Mouse (Mus musculus) CH12.LX (cell line): ENCODE measurements around the gene Ccdc146. TPM values are rescaled to one million over a fixed set of nuclear protein-coding genes. Genes with fewer than 3 reads are reported as not detected.

Source experiments
- DNase-seq: peaks from one replicate; pipeline ENCODE4 v3.0.0-alpha.2; 2013; ENCODE audit errors: extremely low read depth
- H3K27ac ChIP-seq: 2 replicates; pipeline ENCODE4 v1.5.1; 2012; ENCODE audit warnings: low read depth, mild to moderate bottlenecking, control low read depth, moderate library complexity; ENCODE audit not compliant: insufficient read depth
- H3K27me3 ChIP-seq: replicated peaks from 2 replicates; pipeline ENCODE3; 2012; ENCODE audit warnings: inconsistent platforms
- H3K36me3 ChIP-seq, 2 experiments: replicated peaks in 1 of 2; 2 replicates each; pipeline versions ENCODE3 to v1.6.1; 2012; ENCODE audit warnings: inconsistent platforms in 1 of 2, low read length in 1 of 2, mild to moderate bottlenecking in 1 of 2, mixed read lengths in 1 of 2, moderate library complexity in 1 of 2; ENCODE audit not compliant: control insufficient read depth in 1 of 2, insufficient read depth in 1 of 2
- H3K4me1 ChIP-seq, 2 experiments: 2 replicates each; pipeline ENCODE4 v1.6.1; 2012; ENCODE audit warnings: inconsistent platforms in 1 of 2, moderate library complexity in 1 of 2; ENCODE audit not compliant: insufficient read depth in 2 of 2, control insufficient read depth in 1 of 2
- H3K4me2 ChIP-seq: 2 replicates; pipeline ENCODE4 v1.6.1; 2012; ENCODE audit warnings: low read depth, mild to moderate bottlenecking, control low read depth; ENCODE audit not compliant: poor library complexity, insufficient read depth, severe bottlenecking
- H3K4me3 ChIP-seq, 3 experiments: fragments of 150-350 bp in 1 of 3; sonication (generic) in 1 of 3; replicated peaks in 1 of 3; 2 replicates each; pipeline versions ENCODE3 to v1.5.1; 2011 to 2012; ENCODE audit warnings: low read depth in 2 of 3, low read length in 2 of 3, mild to moderate bottlenecking in 2 of 3, moderate library complexity in 2 of 3, control low read depth in 1 of 3, improper control_type of control experiment in 1 of 3, inconsistent platforms in 1 of 3, mixed read lengths in 1 of 3; ENCODE audit not compliant: poor library complexity in 1 of 3
- H3K79me2 ChIP-seq: replicated peaks from 2 replicates; pipeline ENCODE4 v1.6.1; 2012; ENCODE audit warnings: mild to moderate bottlenecking, moderate library complexity; ENCODE audit not compliant: control insufficient read depth, poor library complexity, insufficient read depth, severe bottlenecking; ENCODE audit errors: extremely low read depth
- H3K9ac ChIP-seq: 2 replicates; pipeline ENCODE4 v1.6.1; 2012; ENCODE audit warnings: low read depth, mild to moderate bottlenecking, control low read depth, moderate library complexity; ENCODE audit not compliant: insufficient read depth
- H3K9me3 ChIP-seq: replicated peaks from 2 replicates; pipeline ENCODE3; 2012; ENCODE audit warnings: low read length, inconsistent platforms, mixed read lengths
- BHLHE40 ChIP-seq: IDR thresholded peaks from 2 replicates; pipeline ENCODE4 v1.6.1; 2011; ENCODE audit warnings: mild to moderate bottlenecking, low read depth, low read length, improper control_type of control experiment
- CHD1 ChIP-seq: IDR thresholded peaks from 2 replicates; pipeline ENCODE4 v1.6.1; 2012; ENCODE audit warnings: low read depth, low read length, improper control_type of control experiment, inconsistent platforms
- CHD2 ChIP-seq: IDR thresholded peaks from 2 replicates; pipeline ENCODE4 v1.6.1; 2011; ENCODE audit warnings: low read length, improper control_type of control experiment
- CTCF ChIP-seq, 2 experiments: IDR thresholded peaks in 1 of 2; conservative IDR thresholded peaks in 1 of 2; 2 replicates each; pipeline ENCODE4 v1.5.1; 2011 to 2012; ENCODE audit warnings: low read depth in 2 of 2, low read length in 2 of 2, improper control_type of control experiment in 1 of 2, inconsistent platforms in 1 of 2, mild to moderate bottlenecking in 1 of 2, moderate library complexity in 1 of 2
- E2F4 ChIP-seq: IDR thresholded peaks from 2 replicates; pipeline ENCODE4 v1.6.1; 2011; ENCODE audit warnings: low read depth, low read length, improper control_type of control experiment; ENCODE audit not compliant: insufficient replicate concordance
- ELF1 ChIP-seq: IDR thresholded peaks from 2 replicates; pipeline ENCODE4 v1.6.1; 2014; ENCODE audit warnings: low read depth, mild to moderate bottlenecking, inconsistent platforms, low read length, improper control_type of control experiment
- EP300 ChIP-seq: IDR thresholded peaks from 2 replicates; pipeline ENCODE4 v1.6.1; 2011; ENCODE audit warnings: low read length, improper control_type of control experiment
- ETS1 ChIP-seq: conservative IDR thresholded peaks from 2 replicates; pipeline ENCODE4 v1.6.1; 2012; ENCODE audit warnings: low read depth, mild to moderate bottlenecking, inconsistent platforms, low read length, improper control_type of control experiment, moderate library complexity
- GABPA ChIP-seq: IDR thresholded peaks from 2 replicates; pipeline ENCODE4 v1.6.1; 2012; ENCODE audit warnings: low read depth, low read length, improper control_type of control experiment, inconsistent platforms; ENCODE audit not compliant: insufficient replicate concordance
- HCFC1 ChIP-seq: IDR thresholded peaks from 2 replicates; pipeline ENCODE4 v1.6.1; 2012; ENCODE audit warnings: low read depth, mild to moderate bottlenecking, inconsistent platforms, low read length, improper control_type of control experiment
- IRF4 ChIP-seq: IDR thresholded peaks from 2 replicates; pipeline ENCODE4 v1.6.1; 2014; ENCODE audit warnings: low read depth, mild to moderate bottlenecking, inconsistent platforms, low read length, improper control_type of control experiment
- JUN ChIP-seq: IDR thresholded peaks from 2 replicates; pipeline ENCODE4 v1.6.1; 2011; ENCODE audit warnings: low read depth, mild to moderate bottlenecking, low read length, improper control_type of control experiment, moderate library complexity; ENCODE audit not compliant: insufficient read depth
- JUND ChIP-seq: conservative IDR thresholded peaks from 2 replicates; pipeline ENCODE4 v1.6.1; 2011; ENCODE audit warnings: low read depth, low read length, improper control_type of control experiment
- KAT2A ChIP-seq: IDR thresholded peaks from 2 replicates; pipeline ENCODE4 v1.6.1; 2012; ENCODE audit warnings: low read length, improper control_type of control experiment, inconsistent platforms; ENCODE audit not compliant: insufficient replicate concordance
- MAFK ChIP-seq: IDR thresholded peaks from 2 replicates; pipeline ENCODE4 v1.6.1; 2011; ENCODE audit warnings: low read length, improper control_type of control experiment; ENCODE audit not compliant: insufficient replicate concordance
- MAX ChIP-seq: IDR thresholded peaks from 2 replicates; pipeline ENCODE4 v1.6.1; 2011; ENCODE audit warnings: low read length, improper control_type of control experiment
- MAZ ChIP-seq: IDR thresholded peaks from 2 replicates; pipeline ENCODE4 v1.6.1; 2012; ENCODE audit warnings: low read depth, mild to moderate bottlenecking, inconsistent platforms, low read length, improper control_type of control experiment, moderate library complexity
- MEF2A ChIP-seq: IDR thresholded peaks from 2 replicates; pipeline ENCODE4 v1.6.1; 2014; ENCODE audit warnings: low read depth, mild to moderate bottlenecking, inconsistent platforms, low read length, improper control_type of control experiment, borderline replicate concordance
- MXI1 ChIP-seq: IDR thresholded peaks from 2 replicates; pipeline ENCODE4 v1.6.1; 2011; ENCODE audit warnings: mild to moderate bottlenecking, low read depth, low read length, improper control_type of control experiment
- MYC ChIP-seq: IDR thresholded peaks from 2 replicates; pipeline ENCODE4 v1.6.1; 2011; ENCODE audit warnings: low read depth, mild to moderate bottlenecking, improper control_type of control experiment, low read length
- NELFE ChIP-seq: IDR thresholded peaks from 2 replicates; pipeline ENCODE4 v1.6.1; 2011; ENCODE audit warnings: low read depth, low read length, improper control_type of control experiment
- NRF1 ChIP-seq: IDR thresholded peaks from 2 replicates; pipeline ENCODE4 v1.6.1; 2014; ENCODE audit warnings: low read depth, mild to moderate bottlenecking, inconsistent platforms, low read length, improper control_type of control experiment, moderate library complexity
- PAX5 ChIP-seq: IDR thresholded peaks from 2 replicates; pipeline ENCODE4 v1.6.1; 2012; ENCODE audit warnings: low read length, inconsistent platforms, mixed read lengths
- POLR2A ChIP-seq: IDR thresholded peaks from 2 replicates; pipeline ENCODE4 v1.6.1; 2011; ENCODE audit warnings: low read depth, mild to moderate bottlenecking, improper control_type of control experiment, low read length
- POLR2AphosphoS2 ChIP-seq: IDR thresholded peaks from 2 replicates; pipeline ENCODE4 v1.6.1; 2011; ENCODE audit warnings: low read depth, low read length, improper control_type of control experiment
- RAD21 ChIP-seq: IDR thresholded peaks from 2 replicates; pipeline ENCODE4 v1.6.1; 2011; ENCODE audit warnings: low read depth, mild to moderate bottlenecking, low read length, improper control_type of control experiment, moderate library complexity
- RCOR1 ChIP-seq: conservative IDR thresholded peaks from 2 replicates; pipeline ENCODE4 v1.6.1; 2012; ENCODE audit warnings: low read depth, mild to moderate bottlenecking, inconsistent platforms, low read length, improper control_type of control experiment
- SIN3A ChIP-seq: IDR thresholded peaks from 2 replicates; pipeline ENCODE4 v1.6.1; 2012; ENCODE audit warnings: low read length, improper control_type of control experiment, inconsistent platforms
- SMC3 ChIP-seq: IDR thresholded peaks from 2 replicates; pipeline ENCODE4 v1.6.1; 2011; ENCODE audit warnings: low read depth, low read length, improper control_type of control experiment
- TBP ChIP-seq: conservative IDR thresholded peaks from 2 replicates; pipeline ENCODE4 v1.6.1; 2011; ENCODE audit warnings: low read depth, low read length, improper control_type of control experiment
- TCF12 ChIP-seq: IDR thresholded peaks from 2 replicates; pipeline ENCODE4 v1.6.1; 2014; ENCODE audit warnings: low read depth, mild to moderate bottlenecking, inconsistent platforms, low read length, improper control_type of control experiment
- UBTF ChIP-seq: IDR thresholded peaks from 2 replicates; pipeline ENCODE4 v1.6.1; 2012; ENCODE audit warnings: low read depth, mild to moderate bottlenecking, inconsistent platforms, low read length, improper control_type of control experiment, moderate library complexity
- USF1 ChIP-seq: IDR thresholded peaks from 2 replicates; pipeline ENCODE4 v1.6.1; 2014; ENCODE audit warnings: low read depth, mild to moderate bottlenecking, inconsistent platforms, low read length, improper control_type of control experiment
- USF2 ChIP-seq: conservative IDR thresholded peaks from 2 replicates; pipeline ENCODE4 v1.6.1; 2011; ENCODE audit warnings: low read depth, low read length, improper control_type of control experiment
- ZC3H11A ChIP-seq: IDR thresholded peaks from 2 replicates; pipeline ENCODE4 v1.6.1; 2012; ENCODE audit warnings: low read depth, mild to moderate bottlenecking, inconsistent platforms, low read length, improper control_type of control experiment
- ZKSCAN1 ChIP-seq: IDR thresholded peaks from 2 replicates; pipeline ENCODE4 v1.6.1; 2012; ENCODE audit warnings: low read depth, inconsistent platforms, low read length, improper control_type of control experiment, borderline replicate concordance
- ZMIZ1 ChIP-seq: IDR thresholded peaks from 2 replicates; pipeline ENCODE4 v1.6.1; 2012; ENCODE audit warnings: low read depth, mild to moderate bottlenecking, inconsistent platforms, low read length, improper control_type of control experiment
- ZNF384 ChIP-seq: IDR thresholded peaks from 2 replicates; pipeline ENCODE4 v1.6.1; 2012; ENCODE audit warnings: low read depth, low read length, improper control_type of control experiment, inconsistent platforms
- dilution Hi-C: fragments of 300-500 bp; cut with MboI; formaldehyde crosslinking; loops from 2 replicates; pipeline ENCODE4 v1.14.3; 2020; ENCODE audit warnings: low sequenced_read_pairs; ENCODE audit not compliant: extremely low pct_unique_long_range_greater_than_20kb, extremely low pct_ligation_motif_present
- in situ Hi-C: fragments of 300-500 bp; cut with MboI; formaldehyde crosslinking; loops from 3 replicates; pipeline ENCODE4 v1.14.3; 2019; ENCODE audit warnings: low sequenced_read_pairs, low pct_ligation_motif_present, low pct_unique_long_range_greater_than_20kb, mixed read lengths
- polyA plus RNA-seq: library from polyadenylated mRNA; unstranded; fragments of >175 nt; gene quantifications from 2 replicates; pipeline ENCODE4 v1.2.1, GENCODE M21; 2012; ENCODE audit warnings: low read depth; ENCODE audit not compliant: insufficient read length
- total RNA-seq, 2 experiments: library from RNA; depleted of rRNA; stranded (reverse); fragments of 300-350 nt in 1 of 2; fragments of >200 nt in 1 of 2; gene quantifications; 2 replicates each; pipeline ENCODE4 v1.2.3; 2012 to 2014

Gene Ccdc146
- total and polyA plus RNA-seq, 3 experiments = 0.17 to 0.21 TPM; not detected in 1

DNA sequence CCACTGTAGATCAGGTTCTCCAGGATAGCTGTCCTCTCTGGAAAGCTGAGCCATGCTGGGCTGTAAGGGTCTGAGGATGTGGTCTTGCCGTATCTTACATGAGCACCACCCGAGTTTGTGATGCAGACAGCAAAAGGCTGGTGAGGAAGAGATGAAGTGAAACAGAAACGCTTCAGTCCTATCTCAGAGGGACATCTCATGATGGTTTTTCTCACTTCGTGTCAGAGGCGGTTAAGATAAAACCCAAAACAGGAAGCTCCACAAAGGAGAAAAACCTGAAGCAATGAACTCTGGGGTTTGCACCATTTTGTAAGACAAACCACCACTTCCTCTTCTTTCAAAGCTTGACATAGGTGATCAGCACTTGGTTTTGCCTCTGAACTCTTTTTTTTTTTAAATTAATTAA is 13.2 kb downstream of the Ccdc146 start:
- Histone ChIP-seq H3K79me2 (no peaks in the 10 kb centered on the region), H3K4me3 (peak overlapping the region; percentile 19 to 52 (median 37)), H3K27ac (peak overlapping the region; percentile 100), H3K27me3 (no peaks in the 10 kb centered on the region), H3K9me3 (no peaks in the 10 kb centered on the region), H3K9ac (peak overlapping the region; percentile 75), H3K4me1 (peaks cover 22 to 36% of the 10 kb centered on the region in 2 experiments), H3K36me3 (no peaks in the 10 kb centered on the region), H3K4me2 (peak overlapping the region; percentile 88)
- in situ Hi-C loops = loop anchor here (25.0 kb wide), 1 partner anchor 374 kb away; no protein-coding TSS in a partner anchor
- peak; percentile 95 for DNase-seq
- dilution Hi-C loops = no loop called here
- TF ChIP-seq RAD21 = no peak; the same call in 1 of the 2 replicates
- TF ChIP-seq ELF1 = peak; percentile 83
- 0 out of 2 replicates have a peak, but pooled peaks have one; percentile 47 for TF ChIP-seq E2F4
- no peak for TF ChIP-seq ZKSCAN1
- peak; percentile 97 for TF ChIP-seq RCOR1
- TF ChIP-seq USF1 = no peak
- TF ChIP-seq NELFE = peak; percentile 57
- peak; percentile 63 for TF ChIP-seq HCFC1
- TF ChIP-seq NRF1 = 0 out of 2 replicates have a peak, but pooled peaks have one; percentile 21
- peak; percentile 93 for TF ChIP-seq CHD1
- no peak for TF ChIP-seq ZC3H11A
- TF ChIP-seq CTCF (conservative IDR thresholded peaks at IDR 0.05 in 1 of 2, IDR thresholded peaks at IDR 0.05 in 1 of 2; ENCODE audit: low read depth in 2 of 2, low read length in 2 of 2) = no peak
- TF ChIP-seq PAX5 = no peak
- peak; percentile 54; the same call in 1 of the 2 replicates for TF ChIP-seq MXI1
- peak; percentile 74 for TF ChIP-seq JUN
- peak; percentile 70 for TF ChIP-seq SIN3A
- peak; percentile 82; the same call in 1 of the 2 replicates for TF ChIP-seq MAX
- TF ChIP-seq POLR2A = peak; percentile 50
- peak; percentile 76; the same call in 1 of the 2 replicates for TF ChIP-seq KAT2A
- peak; percentile 78; the same call in 1 of the 2 replicates for TF ChIP-seq POLR2AphosphoS2
- TF ChIP-seq ZNF384 = peak; percentile 86
- TF ChIP-seq BHLHE40 = peak; percentile 54; the same call in 1 of the 2 replicates
- TF ChIP-seq CHD2 = peak; percentile 84
- peak; percentile 87; the same call in 1 of the 2 replicates for TF ChIP-seq ZMIZ1
- peak; percentile 87 for TF ChIP-seq JUND
- TF ChIP-seq IRF4 = peak; percentile 98
- peak; percentile 36 for TF ChIP-seq SMC3
- TF ChIP-seq MAFK = peak; percentile 75; the same call in 1 of the 2 replicates
- TF ChIP-seq EP300 = peak; percentile 97
- TF ChIP-seq MAZ = peak; percentile 85; the same call in 1 of the 2 replicates
- TF ChIP-seq USF2 = no peak
- TF ChIP-seq MEF2A = peak; percentile 74
- TF ChIP-seq ETS1 = peak; percentile 89
- TF ChIP-seq TCF12 = peak; percentile 83
- no peak for TF ChIP-seq UBTF
- peak; percentile 90 for TF ChIP-seq TBP
- TF ChIP-seq MYC = peak; percentile 93
- no peak for TF ChIP-seq GABPA
